Mouse (Mus musculus): ENCODE measurements around the gene Ncs1. TPM values are rescaled to one million over a fixed set of nuclear protein-coding genes. Genes with fewer than 3 reads are reported as not detected.

The Ncs1 gene
- total and polyA plus RNA-seq, 2 experiments from 2014 or later, result 149 to 164 TPM

- Histone ChIP-seq H3K4me3 (ENCODE audit: low read depth, low read length) (no peak overlapping the region), H3K9me3 (ENCODE audit: low read length) (no peaks in the 10 kb centered on the region), H3K4me1 (ENCODE audit: insufficient read depth) (no peaks in the 10 kb centered on the region), H3K36me3 (ENCODE audit: insufficient read depth) (peaks cover 78% of the 10 kb centered on the region), H3K27me3 (ENCODE audit: insufficient read depth, low read length) (no peaks in the 10 kb centered on the region), H3K27ac (ENCODE audit: low read depth, low read length) (no peak overlapping the region), H3K9ac (no peak overlapping the region), H3K4me2 (ENCODE audit: low read depth) (no peak overlapping the region)
- TF ChIP-seq CTCF (IDR thresholded peaks at IDR 0.05; ENCODE audit: low read depth), result no peak
- no peak for ATAC-seq
- WGBS, result 89% methylated on average over 5 of the region's 5 CpGs
- DNase-seq, result no peak
Measured at GRCm38 (mm10) chr2:31284531-31284930, 38.9 kb downstream of the Ncs1 start.

DNA sequence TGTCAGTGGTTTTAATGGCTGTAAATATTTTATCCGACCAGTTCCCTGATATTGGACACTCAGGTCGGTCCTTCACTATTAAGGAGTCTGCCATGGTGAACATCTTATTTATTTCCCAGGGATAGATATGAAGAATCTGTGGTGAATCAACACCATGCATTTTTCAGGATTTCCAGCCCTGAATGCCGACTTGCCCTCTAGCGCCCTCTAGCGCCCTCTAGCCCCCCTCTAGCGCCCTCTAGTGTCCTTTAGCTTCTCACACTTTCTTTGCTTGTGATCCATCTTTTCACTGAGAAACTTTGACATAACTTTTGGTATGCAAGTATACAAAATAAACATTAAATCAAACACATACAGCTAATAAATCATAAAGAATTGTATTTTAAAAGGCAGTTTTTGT, 45.8 kb downstream of the Ncs1 start:
- Histone ChIP-seq H3K27ac (ENCODE audit: low read depth, low read length) (no peak overlapping the region), H3K9me3 (ENCODE audit: low read length) (no peaks in the 10 kb centered on the region), H3K4me2 (ENCODE audit: low read depth) (no peak overlapping the region), H3K9ac (no peak overlapping the region), H3K4me3 (ENCODE audit: low read depth, low read length) (no peak overlapping the region), H3K27me3 (ENCODE audit: insufficient read depth, low read length) (no peaks in the 10 kb centered on the region), H3K4me1 (ENCODE audit: insufficient read depth) (no peaks in the 10 kb centered on the region), H3K36me3 (ENCODE audit: insufficient read depth) (peaks cover 72% of the 10 kb centered on the region)
- ATAC-seq (no peak), DNase-seq (peak; percentile 78)
- TF ChIP-seq CTCF (IDR thresholded peaks at IDR 0.05; ENCODE audit: low read depth), result peak; percentile 99
- WGBS, result 8% methylated on average over 6 of the region's 6 CpGs

DNA sequence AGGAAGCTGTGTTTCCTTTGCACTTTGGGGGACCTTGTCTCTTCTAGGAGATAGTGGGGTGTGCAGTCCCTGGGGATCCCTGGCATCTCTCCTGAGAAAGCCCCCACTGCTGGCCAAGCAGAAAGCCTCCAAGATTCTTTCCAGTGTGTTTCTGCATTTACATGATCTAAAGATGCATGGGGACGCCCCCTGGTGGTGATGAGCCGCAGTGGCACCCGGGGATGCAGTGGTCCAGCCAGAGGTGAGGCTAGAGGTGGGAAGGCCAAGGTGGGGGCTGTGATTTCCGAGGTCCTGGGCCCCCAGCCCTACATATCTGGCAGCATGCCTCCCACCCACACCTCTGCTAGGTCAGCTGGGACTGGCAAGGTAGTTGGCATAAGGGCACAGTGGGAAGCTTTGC, 49.4 kb downstream of the Ncs1 start:
- H3K4me1 ChIP-seq (ENCODE audit: insufficient read depth), result 0 out of 2 replicates have a peak, but pooled peaks cover 5% of the 10 kb centered on the region
- H3K4me2 ChIP-seq (ENCODE audit: low read depth), result no peak overlapping the region
- no peaks in the 10 kb centered on the region for H3K27me3 ChIP-seq (ENCODE audit: insufficient read depth, low read length)
- no peak overlapping the region for H3K9ac ChIP-seq
- no peaks in the 10 kb centered on the region for H3K9me3 ChIP-seq (ENCODE audit: low read length)
- peaks cover 39% of the 10 kb centered on the region for H3K36me3 ChIP-seq (ENCODE audit: insufficient read depth)
- H3K4me3 ChIP-seq (ENCODE audit: low read depth, low read length), result no peak overlapping the region
- H3K27ac ChIP-seq (ENCODE audit: low read depth, low read length), result no peak overlapping the region
- TF ChIP-seq CTCF (IDR thresholded peaks at IDR 0.05; ENCODE audit: low read depth), result peak; percentile 91
- 2% methylated on average over 4 of the region's 4 CpGs for WGBS
- DNase-seq (peak; percentile 72), ATAC-seq (no peak)

GRCm38 (mm10) chr2:31296395-31296794, 50.8 kb downstream of the Ncs1 start:
- ATAC-seq, result no peak
- H3K27me3 ChIP-seq (ENCODE audit: insufficient read depth, low read length), result no peaks in the 10 kb centered on the region
- H3K4me1 ChIP-seq (ENCODE audit: insufficient read depth), result 0 out of 2 replicates have a peak, but pooled peaks cover 5% of the 10 kb centered on the region
- 83% methylated on average over 6 of the region's 6 CpGs for whole genome bisulfite sequencing
- no peak overlapping the region for H3K27ac ChIP-seq (ENCODE audit: low read depth, low read length)
- H3K4me3 ChIP-seq (ENCODE audit: low read depth, low read length), result no peak overlapping the region
- no peaks in the 10 kb centered on the region for H3K9me3 ChIP-seq (ENCODE audit: low read length)
- TF ChIP-seq CTCF (IDR thresholded peaks at IDR 0.05; ENCODE audit: low read depth), result no peak
- peaks cover 31% of the 10 kb centered on the region for H3K36me3 ChIP-seq (ENCODE audit: insufficient read depth)
- H3K4me2 ChIP-seq (ENCODE audit: low read depth), result no peak overlapping the region
- no peak for DNase-seq
- H3K9ac ChIP-seq, result no peak overlapping the region

DNA sequence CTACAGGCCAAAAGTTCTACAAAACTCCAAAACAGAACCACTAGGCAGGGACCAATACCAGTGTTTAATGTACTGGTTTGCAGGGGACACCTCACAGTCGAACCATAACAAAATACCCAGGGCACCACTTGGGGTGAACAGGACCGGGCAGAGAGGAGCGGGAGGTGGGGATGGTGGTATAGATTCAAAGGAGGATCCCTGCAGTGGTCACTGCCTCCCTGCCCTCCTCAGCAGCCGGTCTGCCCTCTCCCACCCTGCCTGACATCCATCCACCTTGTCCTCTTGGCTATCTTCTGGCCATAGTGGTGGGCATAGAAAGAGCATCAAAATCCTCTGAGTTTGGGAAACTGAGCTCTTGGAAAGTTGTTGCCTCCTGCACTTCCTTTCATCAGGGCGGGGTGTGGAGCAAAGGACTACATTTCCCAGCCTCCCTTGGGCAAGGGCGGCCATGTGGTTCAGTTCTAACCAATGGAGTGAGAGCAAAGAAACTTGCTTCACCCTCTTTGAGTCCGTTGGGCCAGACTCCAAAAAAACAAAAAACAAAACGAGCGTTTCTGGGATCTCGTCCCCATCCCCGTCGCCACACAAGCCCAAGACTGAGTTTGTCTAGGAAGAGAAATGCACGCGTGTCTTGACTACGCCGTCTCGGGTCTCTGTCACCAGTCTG, 52.1 kb downstream of the Ncs1 start:
- Histone ChIP-seq H3K9ac (peak overlapping the region; percentile 37), H3K36me3 (ENCODE audit: insufficient read depth) (peaks cover 22% of the 10 kb centered on the region), H3K27me3 (ENCODE audit: insufficient read depth, low read length) (no peaks in the 10 kb centered on the region), H3K9me3 (ENCODE audit: low read length) (no peaks in the 10 kb centered on the region), H3K4me2 (ENCODE audit: low read depth) (peak overlapping the region; percentile 44), H3K4me1 (ENCODE audit: insufficient read depth) (0 out of 2 replicates have a peak, but pooled peaks cover 5% of the 10 kb centered on the region), H3K27ac (ENCODE audit: low read depth, low read length) (no peak overlapping the region), H3K4me3 (ENCODE audit: low read depth, low read length) (peak overlapping the region; percentile 42)
- DNase-seq, result peak; percentile 85
- 2% methylated on average over 17 of the region's 17 CpGs for WGBS
- no peak for TF ChIP-seq CTCF (IDR thresholded peaks at IDR 0.05; ENCODE audit: low read depth)
- peak; percentile 95 for ATAC-seq

- H3K4me1 ChIP-seq (ENCODE audit: insufficient read depth), result 0 out of 2 replicates have a peak, but pooled peaks cover 5% of the 10 kb centered on the region
- H3K36me3 ChIP-seq (ENCODE audit: insufficient read depth), result peaks cover 13% of the 10 kb centered on the region; the same call in 1 of the 2 replicates
- DNase-seq (peak; percentile 41), ATAC-seq (peak; percentile 55)
- 28% methylated on average over 4 of the region's 4 CpGs for WGBS
- no peak overlapping the region for H3K27ac ChIP-seq (ENCODE audit: low read depth, low read length)
- no peaks in the 10 kb centered on the region for H3K9me3 ChIP-seq (ENCODE audit: low read length)
- H3K4me3 ChIP-seq (ENCODE audit: low read depth, low read length), result no peak overlapping the region
- H3K9ac ChIP-seq, result no peak overlapping the region
- no peak; the same call in 1 of the 2 replicates for TF ChIP-seq CTCF (IDR thresholded peaks at IDR 0.05; ENCODE audit: low read depth)
- peak overlapping the region; percentile 19; the same call in 1 of the 2 replicates for H3K4me2 ChIP-seq (ENCODE audit: low read depth)
- H3K27me3 ChIP-seq (ENCODE audit: insufficient read depth, low read length), result no peaks in the 10 kb centered on the region
Measured at GRCm38 (mm10) chr2:31298814-31299213, 53.2 kb downstream of the Ncs1 start.

- Histone ChIP-seq H3K27ac (ENCODE audit: low read depth, low read length) (no peak overlapping the region), H3K4me3 (ENCODE audit: low read depth, low read length) (no peak overlapping the region), H3K9me3 (ENCODE audit: low read length) (no peaks in the 10 kb centered on the region), H3K9ac (no peak overlapping the region), H3K27me3 (ENCODE audit: insufficient read depth, low read length) (no peaks in the 10 kb centered on the region), H3K4me1 (ENCODE audit: insufficient read depth) (0 out of 2 replicates have a peak, but pooled peaks cover 5% of the 10 kb centered on the region), H3K36me3 (ENCODE audit: insufficient read depth) (peaks cover 8% of the 10 kb centered on the region; the same call in 1 of the 2 replicates), H3K4me2 (ENCODE audit: low read depth) (peak overlapping the region; percentile 19; the same call in 1 of the 2 replicates)
- WGBS, result 20% methylated on average over 4 of the region's 4 CpGs
- peak; percentile 84 for DNase-seq
- ATAC-seq, result no peak
- TF ChIP-seq CTCF (IDR thresholded peaks at IDR 0.05; ENCODE audit: low read depth), result peak; percentile 86
Measured at GRCm38 (mm10) chr2:31299266-31299665, 53.6 kb downstream of the Ncs1 start.
